Mouse (Mus musculus) ES-Bruce4 (cell line): ENCODE results near the gene Nfam1.

Source experiments
- CTCF ChIP-seq: IDR thresholded peaks from one replicate; pipeline ENCODE4 v1.8.1; 2011; ENCODE audit warnings: low read depth, low read length
- EP300 ChIP-seq: IDR thresholded peaks from 2 replicates; pipeline ENCODE4 v1.6.1; 2011; ENCODE audit warnings: low read depth, low read length; ENCODE audit not compliant: insufficient read depth
- POLR2A ChIP-seq: IDR thresholded peaks from one replicate; pipeline ENCODE4 v1.8.1; 2011; ENCODE audit warnings: low read length; ENCODE audit not compliant: insufficient read depth

GRCm38 (mm10) chr15:82984097-82984496, 49.0 kb downstream of the Nfam1 start:
- TF ChIP-seq CTCF (no peak), EP300 (no peak), POLR2A (no peak)
